Mouse (Mus musculus): ENCODE data around the gene Acap2. TPM values are rescaled to one million over a fixed set of nuclear protein-coding genes. Genes with fewer than 3 reads are reported as not detected.

The Acap2 gene
- polyA plus RNA-seq, 1 experiment, result 9.2 TPM

GRCm38 (mm10) chr16:31196971-31197370, 4.1 kb downstream of the Acap2 start:
- H3K27me3 ChIP-seq (ENCODE audit: control insufficient read depth, insufficient read depth, low read length), result no peaks in the 10 kb centered on the region
- H3K4me1 ChIP-seq (ENCODE audit: control insufficient read depth, insufficient read depth, insufficient read length), result peaks cover 18% of the 10 kb centered on the region
- TF ChIP-seq POLR2A (IDR thresholded peaks at IDR 0.05; ENCODE audit: low read depth, low read length) (no peak), CTCF (IDR thresholded peaks at IDR 0.05; ENCODE audit: extremely low read depth, insufficient read depth, insufficient read length, insufficient replicate concordance) (no peak)
- no peak overlapping the region for H3K27ac ChIP-seq (ENCODE audit: insufficient read depth, low read length)
- no peak for DNase-seq (ENCODE audit: low read depth in 1 of 2, low spot score in 2 of 2)
- no peak overlapping the region for H3K4me3 ChIP-seq (ENCODE audit: extremely low read depth, insufficient read depth, insufficient read length)
- WGBS, result 30% methylated on average over 3 of the region's 3 CpGs
- no peaks in the 10 kb centered on the region for H3K36me3 ChIP-seq (ENCODE audit: control insufficient read depth, insufficient read depth, low read length)

- Histone ChIP-seq H3K4me3 (ENCODE audit: extremely low read depth, insufficient read depth, insufficient read length) (no peak overlapping the region), H3K36me3 (ENCODE audit: control insufficient read depth, insufficient read depth, low read length) (no peaks in the 10 kb centered on the region), H3K27ac (ENCODE audit: insufficient read depth, low read length) (peak overlapping the region; percentile 57), H3K27me3 (ENCODE audit: control insufficient read depth, insufficient read depth, low read length) (no peaks in the 10 kb centered on the region), H3K4me1 (ENCODE audit: control insufficient read depth, insufficient read depth, insufficient read length) (peaks cover 21% of the 10 kb centered on the region)
- no peak for DNase-seq (ENCODE audit: low read depth in 1 of 2, low spot score in 2 of 2)
- no peak for TF ChIP-seq POLR2A (IDR thresholded peaks at IDR 0.05; ENCODE audit: low read depth, low read length)
- no peak for TF ChIP-seq CTCF (IDR thresholded peaks at IDR 0.05; ENCODE audit: extremely low read depth, insufficient read depth, insufficient read length, insufficient replicate concordance)
- WGBS, result 66% methylated on average over 3 of the region's 3 CpGs
Observed at GRCm38 (mm10) chr16:31192526-31192925, 8.5 kb downstream of the Acap2 start.

DNA sequence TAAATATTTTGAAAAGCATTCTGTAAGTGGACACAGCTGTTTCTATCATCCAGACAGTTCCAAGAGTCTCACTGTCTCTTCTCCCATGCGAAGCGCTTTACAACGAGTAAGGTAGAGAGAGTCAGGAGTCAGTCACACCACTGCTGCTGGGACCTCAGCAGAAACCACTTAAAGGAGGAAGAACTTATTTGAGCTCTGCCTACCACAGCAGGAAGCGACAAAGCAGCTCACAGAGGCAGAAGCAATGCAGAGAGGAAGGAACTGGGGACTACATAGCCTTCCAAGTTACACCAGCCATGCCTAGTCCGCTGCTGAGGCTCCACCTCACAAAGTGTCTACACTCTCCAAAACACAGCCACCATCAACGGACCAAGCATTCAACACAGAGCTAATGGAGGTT, 9.2 kb downstream of the Acap2 start:
- no peaks in the 10 kb centered on the region for H3K27me3 ChIP-seq (ENCODE audit: control insufficient read depth, insufficient read depth, low read length)
- peaks cover 23% of the 10 kb centered on the region; the same call in 1 of the 2 replicates for H3K4me1 ChIP-seq (ENCODE audit: control insufficient read depth, insufficient read depth, insufficient read length)
- H3K27ac ChIP-seq (ENCODE audit: insufficient read depth, low read length), result peak overlapping the region; percentile 57
- peak; percentile 61 to 64 for DNase-seq (ENCODE audit: low read depth in 1 of 2, low spot score in 2 of 2)
- H3K36me3 ChIP-seq (ENCODE audit: control insufficient read depth, insufficient read depth, low read length), result no peaks in the 10 kb centered on the region
- TF ChIP-seq CTCF (IDR thresholded peaks at IDR 0.05; ENCODE audit: extremely low read depth, insufficient read depth, insufficient read length, insufficient replicate concordance), result no peak
- no peak for TF ChIP-seq POLR2A (IDR thresholded peaks at IDR 0.05; ENCODE audit: low read depth, low read length)
- H3K4me3 ChIP-seq (ENCODE audit: extremely low read depth, insufficient read depth, insufficient read length), result no peak overlapping the region; the same call in 1 of the 2 replicates
- 1% methylated on average over 6 of the region's 6 CpGs for WGBS

GRCm38 (mm10) chr16:31190426-31190825, 10.6 kb downstream of the Acap2 start:
- 91% methylated on average over 8 of the region's 8 CpGs for WGBS
- TF ChIP-seq CTCF (IDR thresholded peaks at IDR 0.05; ENCODE audit: extremely low read depth, insufficient read depth, insufficient read length, insufficient replicate concordance), result no peak
- TF ChIP-seq POLR2A (IDR thresholded peaks at IDR 0.05; ENCODE audit: low read depth, low read length), result no peak
- no peaks in the 10 kb centered on the region for H3K27me3 ChIP-seq (ENCODE audit: control insufficient read depth, insufficient read depth, low read length)
- H3K36me3 ChIP-seq (ENCODE audit: control insufficient read depth, insufficient read depth, low read length), result no peaks in the 10 kb centered on the region
- H3K4me1 ChIP-seq (ENCODE audit: control insufficient read depth, insufficient read depth, insufficient read length), result peaks cover 26% of the 10 kb centered on the region; the same call in 1 of the 2 replicates
- no peak for DNase-seq (ENCODE audit: low read depth in 1 of 2, low spot score in 2 of 2)
- H3K27ac ChIP-seq (ENCODE audit: insufficient read depth, low read length), result no peak overlapping the region
- H3K4me3 ChIP-seq (ENCODE audit: extremely low read depth, insufficient read depth, insufficient read length), result no peak overlapping the region

GRCm38 (mm10) chr16:31189291-31189690, 11.8 kb downstream of the Acap2 start:
- no peaks in the 10 kb centered on the region for H3K36me3 ChIP-seq (ENCODE audit: control insufficient read depth, insufficient read depth, low read length)
- DNase-seq (ENCODE audit: low read depth in 1 of 2, low spot score in 2 of 2), result no peak
- no peaks in the 10 kb centered on the region for H3K27me3 ChIP-seq (ENCODE audit: control insufficient read depth, insufficient read depth, low read length)
- WGBS, result 88% methylated on average over 5 of the region's 5 CpGs
- H3K4me1 ChIP-seq (ENCODE audit: control insufficient read depth, insufficient read depth, insufficient read length), result peaks cover 26% of the 10 kb centered on the region; the same call in 1 of the 2 replicates
- no peak overlapping the region for H3K27ac ChIP-seq (ENCODE audit: insufficient read depth, low read length)
- no peak for TF ChIP-seq POLR2A (IDR thresholded peaks at IDR 0.05; ENCODE audit: low read depth, low read length)
- no peak for TF ChIP-seq CTCF (IDR thresholded peaks at IDR 0.05; ENCODE audit: extremely low read depth, insufficient read depth, insufficient read length, insufficient replicate concordance)
- no peak overlapping the region for H3K4me3 ChIP-seq (ENCODE audit: extremely low read depth, insufficient read depth, insufficient read length)

GRCm38 (mm10) chr16:31188799-31189198, 12.2 kb downstream of the Acap2 start:
- H3K4me1 ChIP-seq (ENCODE audit: control insufficient read depth, insufficient read depth, insufficient read length), result peaks cover 26% of the 10 kb centered on the region; the same call in 1 of the 2 replicates
- TF ChIP-seq CTCF (IDR thresholded peaks at IDR 0.05; ENCODE audit: extremely low read depth, insufficient read depth, insufficient read length, insufficient replicate concordance) (no peak), POLR2A (IDR thresholded peaks at IDR 0.05; ENCODE audit: low read depth, low read length) (no peak)
- no peak overlapping the region for H3K4me3 ChIP-seq (ENCODE audit: extremely low read depth, insufficient read depth, insufficient read length)
- 41% methylated on average over 2 of the region's 2 CpGs for WGBS
- no peak for DNase-seq (ENCODE audit: low read depth in 1 of 2, low spot score in 2 of 2)
- H3K36me3 ChIP-seq (ENCODE audit: control insufficient read depth, insufficient read depth, low read length), result no peaks in the 10 kb centered on the region
- no peaks in the 10 kb centered on the region for H3K27me3 ChIP-seq (ENCODE audit: control insufficient read depth, insufficient read depth, low read length)
- no peak overlapping the region for H3K27ac ChIP-seq (ENCODE audit: insufficient read depth, low read length)

GRCm38 (mm10) chr16:31188270-31188669, 12.8 kb downstream of the Acap2 start:
- TF ChIP-seq POLR2A (IDR thresholded peaks at IDR 0.05; ENCODE audit: low read depth, low read length) (no peak), CTCF (IDR thresholded peaks at IDR 0.05; ENCODE audit: extremely low read depth, insufficient read depth, insufficient read length, insufficient replicate concordance) (no peak)
- peaks cover 26% of the 10 kb centered on the region; the same call in 1 of the 2 replicates for H3K4me1 ChIP-seq (ENCODE audit: control insufficient read depth, insufficient read depth, insufficient read length)
- H3K4me3 ChIP-seq (ENCODE audit: extremely low read depth, insufficient read depth, insufficient read length), result no peak overlapping the region
- no peak overlapping the region for H3K27ac ChIP-seq (ENCODE audit: insufficient read depth, low read length)
- no peak for DNase-seq (ENCODE audit: low read depth in 1 of 2, low spot score in 2 of 2)
- 77% methylated on average over 6 of the region's 6 CpGs for WGBS
- H3K36me3 ChIP-seq (ENCODE audit: control insufficient read depth, insufficient read depth, low read length), result no peaks in the 10 kb centered on the region
- no peaks in the 10 kb centered on the region for H3K27me3 ChIP-seq (ENCODE audit: control insufficient read depth, insufficient read depth, low read length)
